In the genomic region with DNA sequence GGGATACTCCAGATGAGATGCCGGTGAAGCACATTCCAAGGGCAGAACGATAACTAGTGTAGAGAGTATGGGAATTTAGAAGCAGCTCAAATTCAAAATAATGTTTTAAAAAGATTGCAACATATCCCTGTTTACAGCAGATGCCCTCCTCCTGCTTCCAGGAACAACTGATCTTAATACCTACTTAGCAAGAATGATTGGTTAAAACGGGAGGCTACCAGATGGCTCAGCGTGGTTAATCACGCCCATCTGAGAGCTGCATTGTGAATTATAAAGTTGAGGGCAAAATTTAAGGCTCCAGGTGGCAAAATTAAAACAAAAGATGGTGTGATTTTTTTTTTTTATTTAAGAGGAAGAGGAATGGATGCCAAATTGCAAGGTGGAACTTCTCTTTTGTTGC, we compare ENCODE assay signal across 21 mouse cellular contexts.
"Had no signal": no experiment of that assay in that cellular context is flagged by ENCODE, and none has a peak within 500 bp of the region (broad histone marks: within the 10 kb centered on the region; RNA-seq: fewer than 3 reads in every experiment).

No protein-coding gene starts in this region.

- H3K27ac ChIP-seq: kidney, postnatal 0 days; limb, embryonic 10.5 days; limb, embryonic 13.5 days; liver, embryonic 12.5 days; liver, embryonic 15.5 days; lung, embryonic 15.5 days; midbrain, embryonic 10.5 days; midbrain, embryonic 13.5 days; neural tube, embryonic 13.5 days had no signal

- ATAC-seq: intestine, postnatal 0 days; liver, embryonic 12.5 days; midbrain, embryonic 13.5 days; midbrain, embryonic 16.5 days had no signal

- DNase-seq: kidney, adult 2 months; kidney, postnatal 25 days; liver; lung, adult 18-20 months; lung, postnatal 10 days; lung, postnatal 36 days; right cerebral cortex, adult 18-20 months; thymus, adult 2 months; thymus, postnatal 25 days had no signal

- H3K36me3 ChIP-seq: limb, embryonic 10.5 days; limb, embryonic 13.5 days; liver, embryonic 12.5 days; liver, embryonic 15.5 days; lung, embryonic 15.5 days; midbrain, embryonic 10.5 days; midbrain, embryonic 13.5 days; neural tube, embryonic 13.5 days had no signal

- H3K9me3 ChIP-seq: limb, embryonic 10.5 days; limb, embryonic 13.5 days; liver, embryonic 12.5 days; liver, embryonic 15.5 days; lung, embryonic 15.5 days; megakaryocyte, embryonic 14.5 days; midbrain, embryonic 10.5 days; midbrain, embryonic 13.5 days; neural tube, embryonic 13.5 days had no signal

- H3K4me2 ChIP-seq: limb, embryonic 13.5 days; liver, embryonic 12.5 days; liver, embryonic 15.5 days; lung, embryonic 15.5 days; midbrain, embryonic 13.5 days; neural tube, embryonic 13.5 days had no signal

- H3K27me3 ChIP-seq: limb, embryonic 13.5 days; liver, embryonic 12.5 days; liver, embryonic 15.5 days; lung, embryonic 15.5 days; megakaryocyte, embryonic 14.5 days; midbrain, embryonic 13.5 days; neural tube, embryonic 13.5 days had no signal

- H3K9ac ChIP-seq: limb, embryonic 13.5 days; liver, embryonic 12.5 days; liver, embryonic 15.5 days; lung, embryonic 15.5 days; midbrain, embryonic 13.5 days; neural tube, embryonic 13.5 days had no signal

- H3K4me1 ChIP-seq: limb, embryonic 10.5 days; liver, embryonic 12.5 days; liver, embryonic 15.5 days; lung, embryonic 15.5 days; megakaryocyte, embryonic 14.5 days had no signal

- H3K4me3 ChIP-seq: limb, embryonic 10.5 days; limb, embryonic 13.5 days; liver, embryonic 12.5 days; liver, embryonic 15.5 days; lung, embryonic 15.5 days; megakaryocyte, embryonic 14.5 days; midbrain, embryonic 10.5 days; midbrain, embryonic 13.5 days; neural tube, embryonic 13.5 days had no signal
